Mouse (Mus musculus) hindbrain, postnatal 0 days (tissue): ENCODE results near the gene Esr2. TPM values are rescaled to one million over a fixed set of nuclear protein-coding genes. Genes with fewer than 3 reads are reported as not detected.

Source experiments
- ATAC-seq: fragments of 200-750 bp; cut with Nextera tagmentation; 2 replicates; pipeline ENCODE4 v1.8.0; 2017; ENCODE audit warnings: mild to moderate bottlenecking, moderate TSS enrichment, moderate library complexity
- DNase-seq: peaks from one replicate; pipeline ENCODE4 v3.0.0-alpha.2; 2015; ENCODE audit warnings: low spot score
- H3K27ac ChIP-seq: fragments of 300-500 bp; sonication (generic); 2 replicates; pipeline ENCODE4 v1.5.1; 2014; ENCODE audit warnings: mild to moderate bottlenecking
- H3K27me3 ChIP-seq: fragments of 300-500 bp; sonication (generic); 2 replicates; pipeline ENCODE4 v1.6.1; 2014; ENCODE audit warnings: low read length, mixed read lengths; ENCODE audit not compliant: insufficient read depth
- H3K36me3 ChIP-seq: fragments of 300-500 bp; sonication (generic); 2 replicates; pipeline ENCODE4 v1.6.1; 2014; ENCODE audit warnings: low read length, mixed read lengths; ENCODE audit not compliant: insufficient read depth
- H3K4me1 ChIP-seq: fragments of 300-500 bp; sonication (generic); 2 replicates; pipeline ENCODE4 v1.6.1; 2014; ENCODE audit warnings: antibody characterized with exemption, low read length, mixed read lengths; ENCODE audit not compliant: insufficient read depth
- H3K4me2 ChIP-seq: fragments of 300-500 bp; sonication (generic); 2 replicates; pipeline ENCODE4 v1.6.1; 2014; ENCODE audit warnings: low read depth, mild to moderate bottlenecking, low read length, moderate library complexity, mixed read lengths
- H3K4me3 ChIP-seq: fragments of 300-500 bp; sonication (generic); 2 replicates; pipeline ENCODE4 v1.5.1; 2014; ENCODE audit warnings: low read length
- H3K9ac ChIP-seq: fragments of 300-500 bp; sonication (generic); replicated peaks from 2 replicates; pipeline ENCODE4 v1.6.1; 2014; ENCODE audit warnings: mild to moderate bottlenecking, low read length, moderate library complexity, mixed read lengths
- H3K9me3 ChIP-seq: fragments of 300-500 bp; sonication (generic); 2 replicates; pipeline ENCODE4 v1.6.1; 2016; ENCODE audit warnings: low read length, mixed read lengths
- CTCF ChIP-seq: IDR thresholded peaks from 2 replicates; pipeline ENCODE4 v1.5.1; 2016; ENCODE audit warnings: antibody characterized with exemption, control low read depth, low read depth
- WGBS: fragments of 180-500 bp; shearing (Covaris S2); extraction: QIAGEN DNeasy Blood & Tissue Kit; methylation state at CpG from one replicate; pipeline ENCODE4 v1.1.7; 2014; 5-methylcytosine and 5-hydroxymethylcytosine counted together
- polyA plus RNA-seq: library from polyadenylated mRNA; unstranded; fragments of >200 nt; fragmentation: Nextera tagmentation; extraction: Ambion mirVana; gene quantifications from 2 replicates; pipeline ENCODE4 v1.2.1, GENCODE M21; 2015
- total RNA-seq: library from RNA; depleted of rRNA; stranded (reverse); fragments of >200 nt; gene quantifications from 2 replicates; pipeline ENCODE4 v1.2.3, GENCODE M21; 2014

Gene Esr2
- total and polyA plus RNA-seq, 2 experiments from 2014 or later: 0.28 to 0.31 TPM

GRCm38 (mm10) chr12:76109646-76110405, 67.2 kb downstream of the Esr2 start:
- no peak overlapping the region for H3K4me2 ChIP-seq
- DNase-seq (peak; percentile 61), ATAC-seq (peak; percentile 47)
- H3K9ac ChIP-seq: no peak overlapping the region
- peaks cover 36% of the 10 kb centered on the region for H3K36me3 ChIP-seq
- H3K27me3 ChIP-seq: no peaks in the 10 kb centered on the region
- no peak for TF ChIP-seq CTCF
- WGBS: 81% methylated on average over 15 of the region's 15 CpGs
- no peaks in the 10 kb centered on the region for H3K9me3 ChIP-seq
- no peak overlapping the region for H3K27ac ChIP-seq
- no peaks in the 10 kb centered on the region for H3K4me1 ChIP-seq
- no peak overlapping the region for H3K4me3 ChIP-seq

- DNase-seq (no peak), ATAC-seq (no peak)
- Histone ChIP-seq H3K27ac (no peak overlapping the region), H3K36me3 (peaks cover 79% of the 10 kb centered on the region), H3K4me2 (no peak overlapping the region), H3K4me1 (no peaks in the 10 kb centered on the region), H3K4me3 (no peak overlapping the region), H3K9ac (no peak overlapping the region), H3K27me3 (no peaks in the 10 kb centered on the region), H3K9me3 (no peaks in the 10 kb centered on the region)
- 90% methylated on average over 20 of the region's 20 CpGs for WGBS
- no peak for TF ChIP-seq CTCF
Observed at GRCm38 (mm10) chr12:76104596-76105351, 72.3 kb downstream of the Esr2 start.

GRCm38 (mm10) chr12:76102621-76103020, 74.4 kb downstream of the Esr2 start:
- Histone ChIP-seq H3K4me3 (no peak overlapping the region), H3K27me3 (no peaks in the 10 kb centered on the region), H3K27ac (no peak overlapping the region), H3K9ac (no peak overlapping the region), H3K9me3 (no peaks in the 10 kb centered on the region), H3K36me3 (peaks cover 85% of the 10 kb centered on the region), H3K4me1 (no peaks in the 10 kb centered on the region), H3K4me2 (no peak overlapping the region)
- DNase-seq (peak; percentile 37), ATAC-seq (no peak)
- WGBS: 77% methylated on average over 12 of the region's 12 CpGs
- no peak for TF ChIP-seq CTCF

- no peak overlapping the region for H3K4me3 ChIP-seq
- 0 out of 2 replicates have a peak overlapping the region, but pooled peaks have one; percentile 2 for H3K9ac ChIP-seq
- no peaks in the 10 kb centered on the region for H3K27me3 ChIP-seq
- no peak overlapping the region for H3K4me2 ChIP-seq
- DNase-seq (peak; percentile 27), ATAC-seq (peak; percentile 45; the same call in 1 of the 2 replicates)
- 63% methylated on average over 30 of the region's 30 CpGs for WGBS
- peaks cover 54% of the 10 kb centered on the region for H3K36me3 ChIP-seq
- no peak for TF ChIP-seq CTCF
- peak overlapping the region; percentile 22; the same call in 1 of the 2 replicates for H3K27ac ChIP-seq
- H3K4me1 ChIP-seq: no peaks in the 10 kb centered on the region
- no peaks in the 10 kb centered on the region for H3K9me3 ChIP-seq
Observed at GRCm38 (mm10) chr12:76095117-76096035, 81.7 kb downstream of the Esr2 start.

GRCm38 (mm10) chr12:76093613-76094588, 83.2 kb downstream of the Esr2 start:
- Histone ChIP-seq H3K9ac (no peak overlapping the region), H3K27ac (0 out of 2 replicates have a peak overlapping the region, but pooled peaks have one; percentile 41), H3K36me3 (peaks cover 40% of the 10 kb centered on the region), H3K9me3 (no peaks in the 10 kb centered on the region), H3K4me3 (no peak overlapping the region), H3K4me2 (no peak overlapping the region), H3K4me1 (no peaks in the 10 kb centered on the region), H3K27me3 (no peaks in the 10 kb centered on the region)
- ATAC-seq (peak; percentile 66), DNase-seq (peak; percentile 30)
- WGBS: 79% methylated on average over 15 of the region's 15 CpGs
- TF ChIP-seq CTCF: no peak
